Mouse (Mus musculus) embryonic fibroblast, embryonic 13.5 days (primary cell): ENCODE measurements at regions not wholly inside any gene's neighbourhood (a gene's known extent, or its start where the extent isn't known, plus 50 kb on each side); places are given as distances from the start of the nearest gene placed in this dataset.

ENCODE experiments used
- H3K27ac ChIP-seq: 2 replicates; pipeline ENCODE4 v1.5.1; 2012; ENCODE audit warnings: low read length, control low read depth, inconsistent platforms; ENCODE audit not compliant: insufficient read depth
- H3K4me1 ChIP-seq: 2 replicates; pipeline ENCODE4 v1.6.1; 2011; ENCODE audit warnings: low read length; ENCODE audit not compliant: control insufficient read depth, insufficient read depth
- H3K4me3 ChIP-seq: 2 replicates; pipeline ENCODE4 v1.5.1; 2011; ENCODE audit warnings: mild to moderate bottlenecking, control low read depth, low read length; ENCODE audit not compliant: insufficient read depth
- CTCF ChIP-seq: IDR thresholded peaks from 2 replicates; pipeline ENCODE4 v1.5.1; 2011; ENCODE audit warnings: mild to moderate bottlenecking, control low read depth, low read length, moderate library complexity, borderline replicate concordance; ENCODE audit not compliant: insufficient read depth
- POLR2A ChIP-seq: IDR thresholded peaks from 2 replicates; pipeline ENCODE4 v1.6.1; 2011; ENCODE audit warnings: low read depth, mild to moderate bottlenecking, control low read depth, low read length, moderate library complexity

DNA sequence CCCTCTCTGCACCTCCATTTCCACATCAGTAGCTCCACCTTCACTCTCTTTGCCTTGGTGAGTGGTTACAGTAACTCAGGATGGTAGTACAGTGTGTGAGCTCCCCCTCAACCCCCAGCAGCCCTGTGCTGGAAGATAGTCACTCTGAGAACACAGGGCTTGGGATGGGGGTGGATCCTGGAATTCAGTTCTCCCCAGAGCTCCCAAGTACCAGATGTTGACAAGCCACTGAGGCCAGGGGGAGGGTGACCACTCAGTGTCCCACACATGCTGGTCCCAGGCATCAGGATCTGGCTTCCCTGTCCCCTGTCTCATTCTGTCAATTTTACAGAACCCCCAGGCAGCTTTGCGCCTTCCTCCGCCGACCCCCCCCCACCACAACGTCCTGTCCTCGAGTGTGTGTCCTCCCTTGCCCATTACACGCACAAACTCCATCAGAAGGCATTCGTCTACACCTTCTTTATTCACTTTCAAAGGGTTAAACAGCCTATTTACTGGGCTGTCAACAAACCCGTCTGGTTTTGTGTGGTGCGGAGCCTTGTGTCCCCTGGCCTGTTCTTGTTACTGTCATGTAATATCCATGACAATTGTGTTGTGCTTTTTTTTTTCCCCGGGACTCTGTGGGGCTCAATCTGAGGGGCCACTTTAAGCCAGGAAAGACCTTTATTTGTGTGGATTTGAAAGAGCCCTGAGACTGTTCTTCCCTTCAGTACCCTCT is 194.6 kb upstream of the Irx3 start:
- Histone ChIP-seq H3K4me3 (no peak overlapping the region), H3K4me1 (no peaks in the 10 kb centered on the region; the same call in 1 of the 2 replicates), H3K27ac (peak overlapping the region; percentile 50; the same call in 1 of the 2 replicates)
- no peak for TF ChIP-seq CTCF
- no peak for TF ChIP-seq POLR2A

DNA sequence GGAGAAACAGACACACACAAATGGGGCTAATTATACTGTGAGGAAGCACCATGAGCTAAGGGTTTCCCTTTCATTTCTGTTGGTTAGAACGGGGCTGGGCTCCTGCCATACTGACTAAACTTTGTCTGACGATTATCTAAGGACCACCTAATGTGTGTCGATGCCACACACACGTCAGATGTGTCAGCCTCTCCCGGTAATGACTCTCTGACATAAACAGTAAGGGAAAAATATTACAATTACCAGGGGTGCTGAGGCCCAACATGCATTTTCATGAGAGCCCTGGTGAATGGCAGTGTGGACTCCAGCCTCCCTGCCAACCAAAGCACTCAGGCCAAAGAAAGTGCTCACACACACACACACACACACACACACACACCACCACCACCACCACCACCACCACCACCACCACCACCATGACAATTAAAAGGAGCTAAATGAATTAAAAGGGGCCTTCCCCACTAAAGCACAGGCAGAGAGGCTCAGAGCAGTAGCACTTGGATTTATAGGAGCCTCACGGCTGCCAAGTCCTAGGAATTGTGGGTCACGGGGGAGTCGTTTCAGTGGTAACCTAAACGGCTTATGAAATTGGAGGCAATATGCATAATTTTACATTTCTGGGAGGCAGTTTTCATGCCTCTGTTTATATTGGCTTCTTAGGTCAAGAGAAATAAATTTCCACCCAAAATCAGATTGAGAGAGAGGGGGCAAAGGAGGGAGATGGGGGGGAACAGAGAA is 193.7 kb upstream of the Irx3 start:
- Histone ChIP-seq H3K27ac (peak overlapping the region; percentile 50; the same call in 1 of the 2 replicates), H3K4me3 (no peak overlapping the region), H3K4me1 (no peaks in the 10 kb centered on the region; the same call in 1 of the 2 replicates)
- TF ChIP-seq CTCF (no peak), POLR2A (no peak)

DNA sequence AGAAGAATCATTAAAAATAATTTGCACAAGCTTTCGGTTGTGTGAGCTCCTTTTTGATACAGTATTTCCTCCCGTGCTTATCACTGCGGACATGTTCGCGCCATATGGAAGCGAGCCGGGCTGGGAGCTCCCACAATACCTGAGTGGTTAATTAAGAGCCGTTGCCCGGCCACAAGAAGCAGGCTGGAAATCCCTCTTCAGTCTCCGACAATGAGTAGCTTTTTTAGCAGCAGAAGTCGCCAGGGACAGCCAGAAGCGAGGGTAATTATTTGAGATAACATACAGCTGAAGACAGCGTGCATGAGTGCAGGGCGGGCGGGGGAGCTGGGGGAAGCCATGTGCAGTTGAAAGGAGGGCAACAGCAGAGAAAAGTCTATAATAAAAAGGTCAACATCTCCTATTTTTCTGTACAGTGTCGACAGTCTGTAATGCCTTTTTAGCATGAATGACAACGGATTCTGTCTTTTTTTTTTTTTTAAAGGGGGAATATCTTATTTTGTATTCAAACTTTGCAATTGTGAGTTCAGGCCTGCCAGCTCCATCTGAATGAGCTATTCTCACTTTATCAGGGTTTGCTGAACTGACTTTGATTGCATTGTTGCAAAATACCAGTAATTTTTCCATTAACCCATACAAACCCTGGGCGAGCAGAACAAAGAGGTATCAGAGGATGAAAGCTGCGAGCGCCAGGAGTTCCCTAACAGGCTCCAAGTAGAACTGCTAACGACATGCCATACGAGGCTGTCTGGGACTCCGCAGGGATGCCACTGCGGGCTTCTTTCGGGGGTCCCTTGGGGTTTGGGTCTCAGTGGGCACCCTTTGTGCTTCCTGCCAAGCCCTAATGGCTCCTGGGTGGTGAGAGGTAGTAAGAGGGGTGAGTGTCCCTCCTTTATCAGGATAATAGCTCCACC is 189.9 kb upstream of the Irx3 start:
- no peaks in the 10 kb centered on the region; the same call in 1 of the 2 replicates for H3K4me1 ChIP-seq
- no peak overlapping the region for H3K27ac ChIP-seq
- TF ChIP-seq POLR2A (no peak), CTCF (no peak)
- H3K4me3 ChIP-seq: no peak overlapping the region

DNA sequence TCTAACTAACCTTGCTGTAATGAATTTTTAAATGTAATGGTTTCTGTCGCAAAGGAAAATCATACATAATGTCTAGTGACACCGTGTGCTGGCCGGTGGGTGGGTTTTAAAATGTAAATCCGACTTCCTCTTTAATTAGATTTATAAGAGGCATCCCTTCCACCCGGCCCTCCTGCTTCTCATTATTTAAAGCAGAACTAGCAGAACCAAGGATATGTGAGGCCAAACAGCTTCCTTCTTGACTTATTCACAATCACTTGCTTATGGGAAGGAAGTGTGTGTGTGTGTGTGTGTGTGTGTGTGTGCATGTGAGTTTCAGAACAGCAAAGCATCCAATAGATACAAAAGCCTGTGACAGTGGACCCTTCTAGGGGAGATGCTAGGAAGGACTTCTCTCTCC is 189.1 kb upstream of the Irx3 start:
- no peak overlapping the region for H3K27ac ChIP-seq

DNA sequence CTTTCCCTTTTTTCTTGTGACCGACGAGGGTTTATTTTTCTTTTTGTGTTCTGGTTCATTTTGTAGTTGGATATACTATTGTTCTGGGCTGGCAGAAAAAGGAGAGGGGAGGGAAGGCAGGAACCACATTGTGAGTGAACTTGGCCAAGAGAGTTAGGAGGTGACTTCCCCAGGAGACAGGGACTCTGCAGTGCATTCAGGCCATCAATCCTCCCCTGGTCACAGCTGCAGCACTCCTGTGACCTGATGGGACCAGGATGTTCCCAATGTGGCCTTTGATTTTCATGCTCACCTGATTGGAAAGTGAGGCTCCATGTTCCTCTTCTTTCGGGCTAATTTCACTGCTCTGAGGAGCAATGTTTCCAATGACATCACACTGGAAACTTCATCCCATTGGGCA is 188.2 kb upstream of the Irx3 start:
- H3K27ac ChIP-seq: no peak overlapping the region
- H3K4me1 ChIP-seq: no peaks in the 10 kb centered on the region
- H3K4me3 ChIP-seq: no peak overlapping the region
- no peak for TF ChIP-seq CTCF
- TF ChIP-seq POLR2A: no peak

More for the DNA sequence above, 189.1 kb upstream of the Irx3 start:
- Histone ChIP-seq H3K4me3 (no peak overlapping the region), H3K4me1 (no peaks in the 10 kb centered on the region; the same call in 1 of the 2 replicates)
- TF ChIP-seq CTCF: no peak
- TF ChIP-seq POLR2A: no peak

DNA sequence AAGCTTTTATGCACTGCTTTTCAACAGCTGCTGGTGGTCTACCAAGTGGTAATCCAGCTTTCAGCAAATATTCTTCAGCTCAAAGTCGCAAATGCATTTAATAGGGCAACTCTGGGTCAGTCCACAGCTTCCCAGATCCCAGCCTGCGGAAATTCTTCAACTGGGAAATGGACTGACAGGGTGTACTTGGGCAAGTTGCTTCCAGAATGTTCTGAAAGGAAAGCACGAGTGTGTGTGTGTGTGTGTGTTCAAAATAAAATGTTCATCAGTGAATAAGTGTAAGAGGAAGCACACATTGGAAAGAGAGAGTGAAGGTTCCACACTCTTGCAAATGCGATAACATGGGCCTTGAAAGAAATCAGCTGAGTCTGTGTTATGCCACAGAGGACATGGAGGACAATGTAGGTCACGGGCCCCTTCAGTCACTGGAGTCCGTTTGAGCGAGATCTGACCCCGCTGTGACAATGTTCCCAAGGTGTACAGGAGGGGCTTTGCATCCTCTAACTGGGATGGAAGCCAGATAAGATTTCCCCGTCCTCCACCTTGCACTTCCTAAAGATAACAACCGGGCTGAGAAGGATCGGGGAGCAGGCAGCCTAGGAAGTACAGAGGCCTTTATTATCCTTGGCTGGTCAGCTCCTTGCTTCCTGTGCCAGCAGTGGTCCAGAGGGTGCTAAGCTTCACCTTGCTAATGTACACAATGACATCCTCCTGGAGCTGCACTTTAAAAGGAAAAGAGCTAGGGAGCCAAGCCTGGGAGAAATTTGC is 187.2 kb upstream of the Irx3 start:
- no peak overlapping the region for H3K27ac ChIP-seq
- no peak overlapping the region for H3K4me3 ChIP-seq
- no peak for TF ChIP-seq CTCF
- no peak for TF ChIP-seq POLR2A
- no peaks in the 10 kb centered on the region for H3K4me1 ChIP-seq

DNA sequence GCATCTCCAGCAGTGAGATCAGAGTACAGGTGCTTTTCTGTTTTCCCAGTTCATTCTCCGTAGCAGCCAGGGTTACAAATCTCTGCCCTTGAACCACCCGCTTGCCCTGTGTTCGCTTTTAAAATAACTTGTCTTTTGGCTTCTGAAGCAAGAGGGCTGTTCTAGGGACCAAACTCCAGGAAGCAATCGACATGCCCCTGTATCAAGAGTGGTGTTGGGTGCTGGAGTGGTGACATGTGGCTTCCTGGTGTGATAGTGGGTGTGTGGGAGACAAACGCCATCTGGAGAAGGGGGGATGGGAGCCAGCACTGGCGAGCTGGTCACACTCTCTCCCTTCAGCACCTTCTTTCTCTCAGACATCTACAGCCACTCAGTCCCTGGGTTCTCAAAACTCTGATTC is 186.0 kb upstream of the Irx3 start:
- no peaks in the 10 kb centered on the region for H3K4me1 ChIP-seq
- H3K27ac ChIP-seq: no peak overlapping the region
- TF ChIP-seq CTCF (no peak), POLR2A (no peak)
- no peak overlapping the region for H3K4me3 ChIP-seq

DNA sequence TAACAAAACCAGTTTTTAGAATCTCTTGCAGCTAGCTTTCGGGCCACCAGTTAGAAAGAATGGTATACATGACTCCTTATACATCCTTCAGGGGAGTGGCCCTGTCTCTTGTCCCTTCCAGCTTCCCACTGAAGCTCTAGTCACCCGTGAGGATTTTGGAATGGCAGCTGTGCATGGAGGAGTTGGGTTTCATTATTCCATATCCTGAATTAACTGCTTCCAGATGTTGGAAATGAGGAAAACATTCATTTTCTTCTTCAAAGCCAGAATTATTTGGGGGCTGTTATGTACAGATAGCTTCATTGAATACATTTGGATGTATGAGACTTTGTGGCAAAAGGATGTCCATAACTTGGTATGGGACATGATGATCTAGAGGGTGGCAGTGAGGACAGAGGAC is 181.3 kb upstream of the Irx3 start:
- H3K4me3 ChIP-seq: no peak overlapping the region
- H3K27ac ChIP-seq: no peak overlapping the region
- H3K4me1 ChIP-seq: no peaks in the 10 kb centered on the region
- no peak for TF ChIP-seq POLR2A
- TF ChIP-seq CTCF: no peak

DNA sequence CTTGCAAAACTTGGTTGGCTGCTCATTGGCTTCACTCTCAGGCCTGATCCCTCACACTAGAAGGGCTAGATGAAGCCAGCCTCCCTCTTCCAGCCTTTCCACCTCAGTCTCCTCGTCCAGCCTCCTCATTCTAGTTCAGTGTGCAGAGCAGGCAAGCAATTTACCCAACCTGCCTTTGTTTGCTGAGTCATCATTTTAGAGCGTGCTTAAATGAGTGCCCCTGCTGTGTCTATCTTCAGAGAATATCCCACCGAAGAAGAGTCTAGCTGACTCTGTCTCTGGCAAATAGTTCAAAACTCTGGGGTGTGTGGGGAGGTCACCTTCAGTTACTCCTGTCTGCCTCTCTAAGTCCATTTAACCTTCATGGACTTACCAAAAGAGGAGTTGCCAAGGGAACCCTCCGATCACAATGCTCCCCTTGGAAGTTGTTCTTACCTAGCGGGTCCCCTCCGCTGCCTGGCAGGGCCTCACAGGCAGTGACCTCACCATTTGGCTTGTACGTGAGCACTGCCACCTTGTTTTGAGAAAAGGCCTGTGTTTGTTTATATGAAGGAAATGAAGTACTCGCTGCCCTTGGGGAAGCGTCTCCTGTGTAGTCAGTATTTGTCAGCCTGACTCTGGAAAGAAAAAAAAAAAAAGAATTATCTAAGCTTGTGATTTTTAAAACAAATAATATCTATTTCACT is 175.2 kb upstream of the Irx3 start:
- no peaks in the 10 kb centered on the region for H3K4me1 ChIP-seq
- TF ChIP-seq POLR2A (no peak), CTCF (no peak)
- H3K4me3 ChIP-seq: no peak overlapping the region
- no peak overlapping the region for H3K27ac ChIP-seq

DNA sequence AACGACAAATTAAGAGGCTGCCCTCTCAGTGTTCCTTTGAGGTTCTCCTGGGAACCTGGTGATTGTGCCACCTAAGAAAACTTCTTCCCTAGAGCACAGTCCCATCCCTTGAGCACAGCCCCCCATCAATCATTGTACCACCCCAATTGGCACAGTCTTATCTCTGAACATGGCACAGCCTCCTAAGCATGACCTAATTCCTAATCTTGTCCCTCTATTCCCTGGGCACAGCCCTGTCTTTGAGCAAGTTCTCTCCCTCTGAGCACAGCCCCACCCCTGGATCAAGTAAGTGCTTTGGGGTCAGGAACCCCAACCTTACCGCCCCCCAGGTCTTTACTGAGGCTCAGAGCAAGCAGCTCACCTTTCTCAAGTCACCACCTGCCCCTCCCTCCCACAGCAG is 173.6 kb upstream of the Irx3 start:
- H3K27ac ChIP-seq: no peak overlapping the region
- no peaks in the 10 kb centered on the region for H3K4me1 ChIP-seq
- TF ChIP-seq POLR2A: no peak
- TF ChIP-seq CTCF: no peak
- no peak overlapping the region for H3K4me3 ChIP-seq
